Mouse (Mus musculus) kidney, adult 2 months (tissue): Measurements from ENCODE around the gene Gm40193.

Source experiments
- CTCF ChIP-seq: fragments of 200-500 bp; conservative IDR thresholded peaks from 2 replicates; pipeline ENCODE4 v1.5.1; 2011; ENCODE audit warnings: low read depth, mild to moderate bottlenecking, control low read depth, low read length, moderate library complexity, mixed read lengths; ENCODE audit not compliant: insufficient read depth, insufficient read length
- POLR2A ChIP-seq: fragments of 200-500 bp; IDR thresholded peaks from one replicate; pipeline ENCODE4 v1.6.1; 2011; ENCODE audit warnings: low read depth, low read length, control low read depth

GRCm38 (mm10) chr11:70539877-70540587, 7.3 kb upstream of the Gm40193 start, which contains the start of gene Pld2:
- peak; percentile 72 for TF ChIP-seq CTCF
- no peak for TF ChIP-seq POLR2A
